Mouse (Mus musculus) large intestine, adult 2 months (tissue): ENCODE measurements around the gene Gzmm. TPM values are rescaled to one million over a fixed set of nuclear protein-coding genes. Genes with fewer than 3 reads are reported as not detected.

Experiments used
- DNase-seq: peaks from one replicate; pipeline ENCODE4 v3.0.0-alpha.2; 2012; ENCODE audit warnings: low read depth, low spot score
- WGBS: fragments of 180-500 bp; shearing (Covaris S2); methylation state at CpG from one replicate; pipeline ENCODE4 v1.1.7; 2018; 5-methylcytosine and 5-hydroxymethylcytosine counted together
- polyA plus RNA-seq: library from polyadenylated mRNA; depleted of rRNA; stranded (reverse); fragments of >200 nt; gene quantifications from 2 replicates; pipeline ENCODE4 v1.2.3, GENCODE M21; 2012

Gzmm gene
- polyA plus RNA-seq, 1 experiment, result 0.88 TPM

DNA sequence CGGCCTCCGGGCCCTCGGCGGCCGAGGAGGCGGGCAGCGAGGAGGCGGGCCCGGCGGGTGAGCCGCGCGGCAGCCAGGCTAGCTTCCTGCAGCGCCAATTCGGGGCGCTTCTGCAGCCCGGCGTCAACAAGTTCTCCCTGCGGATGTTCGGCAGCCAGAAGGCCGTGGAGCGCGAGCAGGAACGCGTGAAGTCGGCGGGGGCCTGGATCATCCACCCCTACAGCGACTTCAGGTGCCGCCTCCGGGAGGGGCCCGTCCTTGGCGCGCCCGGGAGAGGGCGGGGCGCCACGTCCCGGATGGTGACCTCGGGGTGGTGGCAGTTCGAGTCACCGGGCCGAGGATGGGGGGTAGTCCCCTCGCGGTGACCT is 28.2 kb downstream of the Gzmm start:
- DNase-seq, result no peak
- WGBS, result 1% methylated on average over 44 of the region's 44 CpGs

DNA sequence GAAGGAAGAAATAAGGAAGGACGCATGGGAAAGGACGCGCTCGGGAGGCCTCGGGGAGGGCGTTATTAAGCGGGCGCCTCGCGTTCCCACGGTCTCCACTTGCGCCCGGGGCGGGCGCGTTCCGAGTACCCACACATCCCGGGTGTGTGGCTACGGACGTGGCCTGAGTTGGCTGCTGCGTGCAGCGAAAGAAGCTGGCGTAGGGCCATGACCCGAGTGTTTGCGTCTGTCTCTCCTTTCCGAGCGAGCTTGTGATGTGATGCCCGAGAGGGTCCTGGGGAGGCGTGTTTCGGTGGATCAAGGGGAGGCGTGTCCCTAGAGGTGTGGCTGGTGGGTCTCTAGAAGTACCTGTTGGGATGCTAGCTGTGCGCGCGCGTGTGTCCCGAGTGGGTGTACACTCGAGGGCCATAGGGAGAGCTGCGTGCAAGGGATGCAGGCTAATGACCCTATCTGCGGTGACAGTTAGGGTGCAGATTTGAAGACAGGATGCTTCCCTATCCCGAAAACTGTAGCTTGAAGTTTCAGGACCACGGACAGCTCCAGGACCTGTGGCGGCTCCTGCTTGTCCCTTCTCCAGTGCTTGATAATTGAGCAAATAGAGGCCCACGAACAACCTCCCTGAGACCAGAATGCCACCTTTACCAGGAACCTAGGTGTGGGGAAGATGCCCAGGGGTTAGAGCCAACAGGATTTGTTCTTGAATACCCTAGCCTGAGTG is 29.0 kb downstream of the Gzmm start:
- WGBS, result 2% methylated on average over 43 of the region's 43 CpGs
- no peak for DNase-seq

DNA sequence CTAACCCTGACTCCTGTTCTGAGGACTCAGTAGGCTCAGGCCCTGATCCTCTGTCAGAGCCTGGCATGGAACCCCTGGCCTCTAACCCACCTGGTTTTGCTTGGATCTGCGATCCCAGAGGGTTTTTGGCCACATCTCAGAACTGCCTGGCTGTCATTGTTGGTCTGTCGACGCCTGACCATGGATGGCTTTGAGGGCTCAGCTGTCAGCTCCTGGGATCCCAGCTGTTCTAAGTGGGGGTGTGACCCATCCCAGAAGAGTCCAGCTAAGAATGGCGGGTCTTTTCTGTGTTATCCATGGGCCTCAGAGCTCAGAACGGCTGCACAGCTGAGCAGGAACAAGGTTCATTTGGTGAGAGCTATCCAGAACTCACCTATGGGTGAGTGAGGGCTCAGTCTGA is 32.3 kb downstream of the Gzmm start:
- WGBS, result 56% methylated on average over 5 of the region's 5 CpGs
- DNase-seq, result no peak

DNA sequence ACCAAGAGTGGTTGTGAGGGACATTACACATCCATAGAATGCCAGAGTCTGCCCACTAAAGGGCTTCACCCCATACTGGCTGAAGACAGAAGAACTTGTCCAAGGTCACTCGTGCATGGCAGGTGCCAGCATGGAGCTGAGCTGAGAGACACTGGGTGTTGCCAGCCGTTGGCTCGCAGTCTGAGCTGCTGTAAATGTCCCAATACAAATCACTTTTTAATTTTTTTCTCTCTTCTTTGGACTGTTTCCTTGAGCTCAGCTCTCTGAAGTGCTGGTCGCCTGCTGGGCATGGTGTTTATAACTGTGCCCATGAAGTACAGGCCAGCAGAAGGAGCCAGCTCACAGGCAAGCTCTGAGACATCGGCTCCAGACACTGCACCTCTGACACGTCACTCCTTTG is 34.2 kb downstream of the Gzmm start:
- no peak for DNase-seq
- 46% methylated on average over 6 of the region's 6 CpGs for WGBS

DNA sequence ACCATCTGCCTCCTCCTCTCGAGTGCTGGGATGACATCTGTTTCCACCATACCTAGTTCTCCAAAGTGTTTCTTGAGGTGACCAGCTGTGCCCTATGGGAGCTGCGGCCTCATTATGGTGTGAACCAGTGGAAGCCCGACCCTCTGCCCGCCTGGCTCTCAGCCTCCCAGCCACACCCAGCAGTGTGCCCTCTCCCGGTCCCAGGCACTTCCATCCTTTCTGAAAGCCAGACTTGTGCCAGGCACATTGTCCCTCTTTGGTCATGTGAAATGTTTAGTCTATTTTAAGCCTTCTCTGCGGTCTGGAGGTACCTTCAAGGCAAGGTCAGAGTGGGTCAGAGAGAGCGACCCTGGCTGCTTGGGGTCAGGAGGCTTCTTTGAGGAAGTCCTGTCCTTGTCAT is 34.9 kb downstream of the Gzmm start:
- DNase-seq, result no peak
- WGBS, result 66% methylated on average over 7 of the region's 7 CpGs

DNA sequence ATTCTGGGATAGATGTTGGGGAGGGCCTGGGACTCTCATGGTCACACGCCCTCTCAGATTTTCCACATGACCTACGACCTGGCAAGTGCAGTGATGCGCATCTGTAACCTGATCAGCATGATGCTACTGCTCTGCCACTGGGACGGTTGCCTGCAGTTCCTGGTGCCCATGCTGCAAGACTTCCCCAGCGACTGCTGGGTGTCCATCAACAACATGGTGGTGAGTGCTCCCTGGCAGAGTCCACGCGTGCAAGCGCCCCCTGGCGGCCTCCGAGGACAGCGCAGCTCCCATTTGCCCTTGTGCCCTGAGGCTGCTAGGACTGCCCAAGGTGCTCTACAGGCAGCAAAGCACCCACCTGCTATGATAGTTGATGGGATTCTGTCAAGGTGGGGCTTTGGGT is 37.3 kb downstream of the Gzmm start:
- DNase-seq, result no peak

DNA sequence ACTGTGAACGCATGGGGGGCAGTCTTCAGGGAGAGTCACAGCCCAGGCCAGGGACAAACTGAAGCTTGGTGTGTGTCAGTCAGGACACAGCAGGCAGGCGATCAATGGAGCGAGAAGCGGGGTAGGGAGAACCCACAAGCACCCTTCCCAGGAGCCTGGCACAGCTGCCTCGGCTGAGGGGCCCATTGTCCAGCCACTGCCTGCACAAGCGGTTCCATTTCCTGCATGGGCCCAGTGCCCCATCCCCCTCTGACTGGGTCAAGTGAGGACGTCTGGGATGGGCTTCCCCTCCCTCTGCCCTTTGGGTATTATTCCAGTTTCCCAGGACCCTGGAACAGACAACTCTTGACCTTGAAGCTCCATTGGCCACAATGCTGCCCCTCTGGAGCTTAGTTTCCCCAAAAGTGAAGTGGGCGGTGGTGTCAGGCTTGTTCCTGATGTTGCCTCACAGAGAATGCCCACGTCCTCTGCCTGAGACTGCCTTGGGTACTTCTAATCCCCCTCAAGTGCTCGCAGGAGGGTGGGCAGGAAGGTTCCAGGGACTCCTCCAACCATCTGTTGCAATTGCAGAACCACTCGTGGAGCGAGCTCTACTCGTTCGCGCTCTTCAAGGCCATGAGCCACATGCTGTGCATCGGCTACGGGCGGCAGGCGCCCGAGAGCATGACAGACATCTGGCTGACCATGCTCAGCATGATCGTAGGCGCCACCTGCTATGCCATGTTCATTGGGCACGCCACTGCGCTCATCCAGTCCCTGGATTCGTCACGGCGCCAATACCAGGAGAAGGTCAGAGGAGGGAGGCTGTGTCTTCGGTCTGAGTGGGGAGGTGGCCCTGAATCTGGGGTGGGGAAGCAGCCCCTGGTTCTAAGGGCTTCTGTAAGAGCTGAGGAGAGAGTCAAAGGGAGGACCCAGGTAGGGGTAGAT is 39.8 kb downstream of the Gzmm start:
- DNase-seq, result no peak
- 73% methylated on average over 28 of the region's 28 CpGs for WGBS

More for the DNA sequence above, 37.3 kb downstream of the Gzmm start:
- 32% methylated on average over 11 of the region's 11 CpGs for WGBS

DNA sequence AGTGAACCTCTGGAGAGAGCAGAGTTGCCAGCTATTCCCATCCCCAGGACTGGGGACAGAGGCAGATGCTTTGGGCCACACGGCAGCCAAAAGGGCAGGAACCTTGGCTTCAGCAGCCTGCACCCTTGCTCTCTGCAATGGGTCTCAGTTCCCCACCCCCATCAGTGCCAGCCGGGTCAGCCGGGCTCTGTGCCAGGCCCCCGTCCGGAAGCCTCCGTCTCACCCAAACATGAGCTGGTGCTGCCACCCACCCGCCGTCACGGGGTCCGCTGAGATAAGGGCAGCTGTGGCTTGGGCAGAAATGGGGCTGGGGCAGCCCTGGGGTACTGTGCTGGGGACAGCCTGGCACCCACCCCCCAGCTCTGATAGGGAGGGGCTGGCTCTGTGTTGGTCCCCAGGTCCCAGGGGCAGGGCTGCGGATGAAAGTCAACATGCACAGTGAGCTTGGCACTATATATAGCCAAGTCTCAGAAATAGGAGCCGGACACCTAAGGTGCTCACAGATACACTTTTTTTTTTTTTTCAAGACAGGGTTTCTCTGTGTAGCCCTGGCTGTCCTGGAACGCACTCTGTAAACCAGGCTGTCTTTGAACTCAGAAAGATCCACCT is 40.6 kb downstream of the Gzmm start:
- 66% methylated on average over 13 of the region's 13 CpGs for WGBS
- DNase-seq, result no peak

DNA sequence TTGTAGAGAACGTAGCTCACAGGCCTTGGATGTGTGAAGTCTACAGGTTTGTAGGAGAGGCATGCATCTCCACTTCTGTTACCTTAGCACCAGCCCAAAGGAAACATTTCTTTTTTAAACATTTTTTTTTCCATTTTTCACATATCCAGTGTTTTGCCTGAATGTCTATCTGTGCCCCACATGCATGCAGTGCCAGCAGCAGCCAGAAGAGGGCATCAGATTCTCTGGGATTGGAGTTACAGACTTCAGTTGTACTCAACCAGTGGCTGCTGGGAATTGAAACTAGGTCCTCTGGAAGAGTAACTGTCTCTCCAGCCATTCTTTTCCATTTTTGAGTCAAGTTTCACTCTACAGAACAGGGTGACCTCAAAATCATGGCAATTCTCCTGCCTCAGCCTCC is 43.7 kb downstream of the Gzmm start:
- DNase-seq, result no peak
- WGBS, result 95% methylated on average over 1 of the region's 1 CpGs

DNA sequence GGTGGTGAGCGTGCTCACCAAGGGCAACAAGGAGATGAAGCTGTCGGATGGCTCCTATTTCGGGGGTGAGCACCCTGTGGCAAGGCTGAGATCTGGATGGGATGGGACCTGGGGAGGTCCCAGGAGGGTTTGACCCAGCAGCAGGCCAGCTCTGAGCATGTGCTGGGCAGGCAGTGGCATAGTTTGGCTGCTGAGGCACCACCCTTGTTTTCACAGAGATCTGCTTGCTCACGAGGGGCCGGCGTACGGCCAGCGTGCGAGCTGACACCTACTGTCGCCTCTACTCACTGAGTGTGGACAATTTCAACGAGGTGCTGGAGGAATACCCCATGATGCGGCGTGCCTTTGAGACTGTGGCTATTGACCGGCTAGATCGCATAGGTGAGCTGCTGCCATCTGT is 45.0 kb downstream of the Gzmm start:
- WGBS, result 96% methylated on average over 15 of the region's 15 CpGs
- DNase-seq, result no peak

DNA sequence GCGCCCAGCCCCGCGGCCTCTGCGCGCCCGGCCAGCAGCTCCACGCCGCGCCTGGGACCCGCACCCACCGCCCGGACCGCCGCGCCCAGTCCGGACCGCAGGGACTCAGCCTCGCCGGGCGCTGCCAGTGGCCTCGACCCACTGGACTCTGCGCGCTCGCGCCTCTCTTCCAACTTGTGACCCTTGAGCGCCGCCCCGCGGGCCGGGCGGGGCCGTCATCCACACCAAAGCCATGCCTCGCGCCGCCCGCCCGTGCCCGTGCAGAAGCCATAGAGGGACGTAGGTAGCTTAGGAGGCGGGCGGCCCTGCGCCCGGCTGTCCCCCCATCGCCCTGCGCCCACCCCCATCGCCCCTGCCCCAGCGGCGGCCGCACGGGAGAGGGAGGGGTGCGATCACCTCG is 46.5 kb downstream of the Gzmm start:
- WGBS, result 73% methylated on average over 51 of the region's 52 CpGs
- DNase-seq, result no peak

DNA sequence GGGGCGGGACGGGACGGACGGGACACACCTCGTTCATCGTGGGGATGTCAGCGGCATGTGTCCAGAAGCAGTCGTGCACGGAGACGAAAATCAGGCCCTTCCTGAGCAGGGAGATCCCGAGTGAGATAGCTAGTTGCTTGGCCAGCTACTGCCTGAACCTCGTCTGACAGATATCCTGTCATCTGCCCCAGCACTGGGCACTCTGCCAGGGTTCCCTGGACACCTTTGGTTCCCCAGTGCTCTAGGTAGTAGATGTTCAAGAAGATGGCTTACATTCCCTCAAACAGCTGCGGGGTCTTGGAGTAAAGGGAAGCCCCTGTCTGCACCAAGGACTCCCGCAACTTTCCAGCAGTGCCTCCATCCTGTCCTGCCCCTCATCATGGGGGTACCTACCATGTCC is 47.9 kb downstream of the Gzmm start:
- WGBS, result 88% methylated on average over 14 of the region's 14 CpGs
- no peak for DNase-seq

DNA sequence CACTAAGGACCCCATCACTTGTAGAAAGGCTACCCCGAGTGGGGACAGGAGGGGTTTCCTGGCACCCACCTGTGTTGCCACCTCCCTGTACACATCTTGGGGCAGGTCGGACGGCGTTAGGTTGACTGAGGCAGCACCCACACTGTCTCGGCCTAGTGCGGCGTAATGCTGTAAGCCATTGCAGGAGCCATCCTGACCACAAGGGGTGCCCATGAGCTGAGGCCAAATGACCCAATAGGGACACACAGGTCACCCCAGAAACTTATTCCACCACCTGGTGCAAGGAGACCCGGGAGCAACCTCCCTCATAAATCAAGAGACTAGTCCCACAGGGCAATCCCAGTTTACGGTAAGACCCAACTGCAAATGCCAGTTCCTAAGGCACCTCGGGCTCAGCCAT is 49.4 kb downstream of the Gzmm start:
- 89% methylated on average over 10 of the region's 10 CpGs for WGBS
- DNase-seq, result no peak

DNA sequence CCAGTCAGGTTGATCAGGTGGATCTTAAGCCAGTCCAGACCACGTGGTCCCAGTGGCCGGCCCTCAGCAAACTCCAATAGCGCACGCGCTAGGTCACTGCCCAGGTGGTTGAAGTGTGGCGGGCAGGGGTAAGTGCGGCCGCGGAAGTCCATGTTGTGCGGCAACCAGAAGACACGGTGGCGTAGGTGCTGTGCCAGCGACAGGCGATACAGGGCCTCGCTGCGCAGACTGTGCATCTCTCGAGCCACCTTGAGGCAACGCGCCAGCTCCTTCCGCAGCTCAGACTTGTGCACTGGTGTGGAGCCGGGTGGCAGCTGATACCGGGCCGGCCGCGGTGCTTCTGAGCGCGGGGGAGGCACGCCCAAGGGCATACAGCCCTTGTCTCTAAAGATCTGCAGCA is 50.4 kb downstream of the Gzmm start:
- WGBS, result 97% methylated on average over 28 of the region's 28 CpGs
- DNase-seq, result no peak

DNA sequence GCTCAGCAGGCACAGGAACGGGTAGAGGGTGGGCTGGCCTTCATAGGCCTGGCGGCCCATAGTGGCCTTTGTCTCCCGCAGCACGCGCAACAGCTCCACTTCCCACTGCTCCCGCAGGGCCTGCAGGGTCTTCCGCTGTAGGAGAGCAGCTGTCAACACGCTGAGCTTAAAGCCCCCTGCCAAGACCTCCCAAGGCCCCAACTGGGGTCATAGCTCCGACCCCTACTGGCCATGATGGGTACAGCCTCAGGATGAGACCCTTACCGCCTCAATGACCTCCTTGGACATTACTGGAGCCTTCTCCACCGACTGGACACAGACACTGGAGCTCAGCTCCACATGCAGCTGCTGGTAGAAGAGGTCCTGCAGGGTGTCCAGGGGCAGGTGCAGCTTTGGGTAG is 52.0 kb downstream of the Gzmm start:
- no peak for DNase-seq
- 88% methylated on average over 11 of the region's 11 CpGs for WGBS

DNA sequence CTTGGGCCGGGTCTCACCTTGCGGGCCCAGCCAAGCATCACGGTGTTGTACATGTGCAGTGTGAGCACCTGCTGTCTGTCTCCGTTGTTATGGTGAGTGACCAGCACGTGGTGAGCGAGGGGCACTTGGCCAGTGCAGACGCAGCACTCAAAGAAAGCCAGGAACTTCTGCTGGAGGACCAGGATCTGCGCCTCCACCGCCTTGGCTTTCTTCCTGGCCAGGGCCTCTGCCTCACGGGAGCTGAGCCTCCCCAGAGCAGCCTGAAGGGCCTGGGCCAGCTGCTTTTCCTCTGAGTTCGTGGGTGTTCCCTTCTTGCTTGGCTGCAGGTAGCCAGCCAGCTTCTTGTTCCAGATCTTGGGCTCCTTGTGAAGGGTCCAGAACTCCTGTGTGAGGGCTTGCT is 54.3 kb downstream of the Gzmm start:
- 90% methylated on average over 11 of the region's 11 CpGs for WGBS
- no peak for DNase-seq

DNA sequence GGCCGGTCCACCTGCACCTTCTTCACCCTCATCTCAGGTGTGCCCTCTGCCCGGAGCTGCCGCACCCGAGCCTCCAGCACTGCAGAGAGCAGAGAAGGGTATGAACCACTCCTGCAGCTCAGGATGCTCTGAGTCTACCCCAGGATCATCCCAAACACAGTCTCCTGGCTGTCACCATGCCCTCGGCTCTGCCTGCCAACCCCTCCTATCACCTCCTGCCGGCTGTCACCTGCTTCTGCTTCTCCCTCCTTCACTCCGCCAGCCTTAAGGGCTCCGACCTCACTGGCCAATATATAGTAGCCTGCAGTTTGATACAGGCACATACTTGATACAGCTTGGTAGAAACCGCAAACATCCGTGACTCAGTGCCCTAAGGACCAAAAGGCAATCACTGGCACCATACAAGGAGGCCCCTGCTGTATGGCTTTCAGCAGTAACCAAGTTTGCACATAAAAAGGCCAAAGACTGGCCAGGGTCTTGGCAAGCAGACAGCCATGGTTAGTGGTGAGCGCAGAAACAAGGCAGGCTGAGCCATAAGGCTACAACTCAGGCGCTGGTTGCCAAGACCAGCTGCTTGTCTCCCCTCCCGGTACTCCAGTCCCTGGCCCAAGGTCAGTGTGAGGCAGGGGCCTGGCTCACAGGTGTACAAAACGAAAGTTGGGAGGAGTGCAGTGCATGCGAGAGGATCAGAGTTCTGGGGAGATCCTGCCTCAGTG is 55.0 kb downstream of the Gzmm start:
- 94% methylated on average over 15 of the region's 15 CpGs for WGBS
- no peak for DNase-seq
